Mouse (Mus musculus) spleen, adult 18-20 months (tissue): ENCODE measurements around the gene Hgd.

ENCODE experiments used
- DNase-seq, 2 experiments: peaks; one replicate each; pipeline ENCODE4 v3.0.0; 2022; ENCODE audit warnings: mixed read lengths in 2 of 2

Hgd gene

DNA sequence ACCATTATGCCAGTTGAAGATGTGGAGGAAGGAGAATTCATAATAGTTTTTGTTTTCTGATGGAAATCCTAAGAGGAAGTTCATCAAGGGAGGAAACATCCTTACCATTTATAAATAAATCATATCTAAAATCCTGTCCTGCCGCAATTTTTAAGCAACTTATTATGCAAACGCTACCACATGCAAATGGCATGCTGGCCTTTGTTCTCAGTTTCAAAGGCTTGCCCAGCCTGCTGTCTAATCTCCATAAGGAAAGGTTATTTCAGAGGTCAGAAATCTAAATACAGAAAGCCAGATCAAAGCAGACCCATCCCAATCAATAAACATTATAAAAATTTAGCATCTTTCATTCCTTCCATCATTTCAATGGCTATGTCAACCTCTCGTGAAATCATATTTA is 1.9 kb downstream of the Hgd start:
- no peak for DNase-seq

DNA sequence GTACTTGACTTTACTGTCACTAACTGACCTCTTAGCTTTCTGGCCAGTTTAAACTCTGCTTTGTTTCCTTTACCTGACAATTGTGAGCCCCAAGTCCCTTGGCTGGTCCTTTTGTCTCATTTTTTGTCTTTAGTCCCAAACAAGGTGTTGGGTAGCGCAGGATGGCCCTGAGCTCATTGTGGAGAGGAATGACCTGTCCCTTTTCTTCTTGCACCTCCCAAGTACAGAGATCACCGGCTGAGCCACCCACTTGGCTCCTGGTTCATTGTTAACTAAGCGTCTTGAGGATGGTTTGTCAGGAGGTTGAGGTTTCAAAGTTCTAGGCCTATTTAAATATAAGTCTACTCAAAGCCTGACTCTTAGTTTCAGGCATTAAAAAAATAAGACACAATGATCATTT is 3.4 kb downstream of the Hgd start:
- DNase-seq = no peak

- no peak for DNase-seq
Observed at GRCm38 (mm10) chr16:37583801-37584200, 3.8 kb downstream of the Hgd start.

DNA sequence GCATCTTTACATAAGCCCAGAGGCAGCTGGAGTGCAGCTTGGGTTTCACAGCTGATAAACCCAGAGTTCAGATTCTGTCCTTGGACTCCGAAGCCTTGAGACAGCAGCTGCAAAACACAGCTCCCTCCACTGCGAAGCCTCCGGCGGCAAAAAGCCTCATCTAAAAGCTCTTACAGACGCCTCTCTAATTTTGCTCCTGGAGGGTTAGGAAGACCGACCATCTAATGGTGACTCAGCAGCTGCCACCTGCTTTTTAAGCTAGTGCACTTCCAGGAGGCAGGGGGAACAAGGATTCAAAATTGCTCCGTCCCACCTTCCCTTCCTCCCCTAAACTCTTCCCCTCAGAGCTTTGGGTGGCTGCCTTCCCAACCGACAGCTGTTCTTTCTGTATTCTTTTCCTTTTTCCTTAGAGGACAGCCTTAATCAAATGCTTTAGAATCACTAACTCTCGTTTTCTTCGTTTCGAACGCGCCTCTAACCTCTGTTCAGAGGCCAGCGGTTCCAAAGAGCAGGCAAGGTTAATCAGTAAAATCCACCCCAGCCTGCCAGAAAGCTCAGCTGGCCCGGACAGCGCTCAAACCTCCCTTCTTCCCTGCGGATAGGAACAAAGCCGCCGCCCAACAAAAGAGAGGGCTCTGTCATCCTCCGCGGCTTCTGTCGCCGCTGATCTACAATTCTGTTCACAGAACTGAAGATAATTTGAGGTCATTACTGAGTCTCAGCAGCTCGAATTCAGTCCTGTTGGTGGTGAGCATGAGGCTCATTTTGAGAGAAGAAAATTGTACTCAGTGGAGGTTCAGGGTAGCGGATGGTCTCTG is 4.5 kb downstream of the Hgd start:
- no peak for DNase-seq

DNA sequence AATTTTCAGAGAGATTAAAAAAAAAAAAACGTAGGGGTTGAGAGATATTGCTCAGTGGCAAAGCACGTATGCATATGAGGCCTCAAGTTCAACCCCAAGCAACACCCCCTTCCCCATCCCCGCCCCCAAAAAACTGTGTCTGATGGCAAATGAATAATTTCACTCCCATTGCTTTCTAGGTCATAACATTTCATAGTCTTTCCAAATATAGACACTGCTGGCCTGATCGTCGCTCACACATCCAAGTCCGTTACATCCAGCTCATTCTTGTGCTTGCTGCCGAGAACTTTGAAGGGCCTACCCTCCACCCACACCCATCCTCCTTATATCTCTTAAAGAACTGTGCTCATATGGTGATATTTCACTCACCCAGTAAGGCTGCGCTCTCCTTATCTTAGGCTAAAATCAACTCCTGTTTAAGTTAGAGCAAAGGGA is 5.2 kb downstream of the Hgd start:
- DNase-seq = no peak

- DNase-seq = no peak
Observed at GRCm38 (mm10) chr16:37590921-37591320, 11.0 kb downstream of the Hgd start.

DNA sequence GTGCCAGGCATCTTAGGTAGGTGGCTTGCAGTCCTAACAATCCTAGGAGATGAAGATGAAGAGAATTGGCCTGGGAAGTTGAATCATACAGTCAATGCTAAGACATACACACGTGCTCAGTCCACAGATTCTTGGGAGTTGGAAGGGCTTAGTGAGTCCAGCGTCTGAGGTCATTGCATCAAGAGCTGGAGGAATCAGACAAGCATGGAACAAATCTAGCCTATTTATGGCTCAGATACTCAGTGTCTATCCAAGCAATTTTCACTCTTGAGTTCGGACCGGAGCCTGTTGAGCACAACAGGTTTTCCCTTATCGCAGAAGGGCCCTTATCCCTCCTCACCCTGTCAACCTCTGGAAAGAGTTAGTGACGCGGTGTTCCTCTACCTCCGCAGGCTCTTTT is 11.6 kb downstream of the Hgd start:
- no peak for DNase-seq

GRCm38 (mm10) chr16:37597412-37597811 is 17.5 kb downstream of the Hgd start:
- DNase-seq = no peak

GRCm38 (mm10) chr16:37598463-37598862 is 18.5 kb downstream of the Hgd start:
- no peak for DNase-seq

DNA sequence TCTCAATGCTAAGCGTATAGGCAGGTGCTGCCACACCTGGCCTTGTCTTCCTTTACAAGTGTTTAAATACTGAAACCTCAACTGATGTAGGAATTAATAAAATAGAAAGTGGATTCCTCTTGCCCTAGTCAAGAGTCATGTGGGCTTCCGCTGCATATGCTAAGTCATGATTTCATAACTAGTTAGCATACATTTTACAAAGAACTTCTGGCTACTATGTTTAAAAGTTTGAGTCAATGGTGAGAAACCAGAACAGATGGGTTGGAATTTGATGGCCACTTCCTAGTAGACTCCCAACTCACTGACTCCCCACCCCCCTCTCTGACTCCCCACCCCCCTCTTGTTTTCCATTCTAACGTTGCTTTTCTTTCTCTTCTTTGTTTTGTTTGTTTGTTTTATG is 19.4 kb downstream of the Hgd start:
- no peak for DNase-seq

DNA sequence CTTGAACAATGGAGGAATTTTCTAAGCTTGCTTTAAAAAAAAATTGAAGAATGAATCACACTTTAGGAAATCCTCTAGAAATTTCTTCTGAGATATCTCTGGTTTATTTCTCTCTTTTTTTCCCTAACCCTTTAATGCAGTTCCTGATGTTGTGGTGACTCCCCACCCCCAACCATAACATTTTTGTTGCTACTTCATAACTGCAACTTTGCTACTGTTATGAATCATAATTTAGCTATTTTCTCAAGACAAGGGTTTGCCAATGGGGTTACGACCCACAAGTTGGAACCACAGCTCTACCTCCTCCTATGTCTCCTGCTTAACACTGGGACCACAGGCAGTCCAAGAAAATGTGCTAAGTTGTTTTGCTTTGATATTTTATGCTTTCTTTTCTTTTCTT is 23.5 kb downstream of the Hgd start:
- no peak for DNase-seq

GRCm38 (mm10) chr16:37604243-37604642 is 24.3 kb downstream of the Hgd start:
- DNase-seq = no peak

GRCm38 (mm10) chr16:37610333-37610732 is 30.4 kb downstream of the Hgd start:
- no peak for DNase-seq

DNA sequence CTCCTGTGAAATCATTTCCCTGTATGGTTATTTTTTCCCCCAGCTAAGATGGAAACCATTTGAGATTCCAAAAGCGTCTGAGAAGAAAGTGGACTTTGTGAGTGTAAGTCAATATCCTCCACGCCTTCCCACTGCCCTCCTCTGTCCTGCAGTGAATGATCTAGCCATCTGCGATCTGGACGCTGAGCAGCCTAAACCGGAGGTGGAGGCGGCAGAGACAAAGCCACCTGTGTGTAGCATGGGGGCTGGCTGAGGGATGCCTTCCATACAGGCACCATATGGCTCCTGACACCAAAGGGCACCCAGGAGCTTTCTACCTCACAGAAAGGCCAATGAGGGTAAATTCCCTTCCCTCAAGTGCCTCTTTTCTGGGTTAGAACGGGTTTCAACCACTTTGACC is 31.1 kb downstream of the Hgd start:
- no peak for DNase-seq

- no peak for DNase-seq
Observed at GRCm38 (mm10) chr16:37612013-37612412, 32.1 kb downstream of the Hgd start.

- no peak for DNase-seq
Observed at GRCm38 (mm10) chr16:37614540-37614939, 34.6 kb downstream of the Hgd start.

DNA sequence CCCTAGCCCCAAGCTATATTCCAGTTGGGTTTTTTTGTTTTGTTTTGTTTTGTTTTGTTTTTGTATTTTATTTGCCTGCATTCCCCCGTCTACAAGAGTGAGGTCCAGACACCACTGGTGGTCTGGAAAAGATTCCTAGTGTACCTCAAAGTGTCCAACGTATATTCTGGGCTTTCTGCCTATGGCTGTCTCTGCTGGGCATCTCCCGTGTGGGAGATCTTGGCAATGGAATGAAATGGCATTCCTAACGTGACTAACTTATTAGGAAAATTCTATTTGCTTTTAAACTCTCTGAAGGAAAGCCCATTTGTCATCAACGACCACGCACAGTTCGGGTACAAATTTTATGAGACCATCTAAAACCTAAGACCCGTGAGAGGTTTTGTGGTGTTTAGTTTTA is 35.5 kb downstream of the Hgd start:
- no peak for DNase-seq

DNA sequence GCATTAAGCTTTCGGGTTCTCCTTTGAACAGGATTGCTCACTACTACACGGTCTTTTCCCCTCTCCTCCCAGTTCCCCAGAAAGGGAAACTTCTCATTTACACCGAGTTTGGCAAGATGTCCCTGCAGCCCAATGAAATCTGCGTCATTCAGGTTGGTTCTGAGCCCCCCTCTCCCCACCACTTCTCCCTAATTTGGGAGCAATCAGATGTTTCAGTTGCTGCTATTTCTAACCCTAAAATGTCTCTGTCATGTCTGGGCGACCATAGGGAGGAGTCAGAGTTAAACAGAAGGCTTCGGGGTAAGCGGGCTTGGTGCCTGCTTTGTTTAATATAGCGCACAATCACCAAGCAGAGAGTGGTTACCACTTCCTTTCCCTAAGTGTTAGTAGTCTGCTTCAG is 36.2 kb downstream of the Hgd start:
- DNase-seq = no peak

DNA sequence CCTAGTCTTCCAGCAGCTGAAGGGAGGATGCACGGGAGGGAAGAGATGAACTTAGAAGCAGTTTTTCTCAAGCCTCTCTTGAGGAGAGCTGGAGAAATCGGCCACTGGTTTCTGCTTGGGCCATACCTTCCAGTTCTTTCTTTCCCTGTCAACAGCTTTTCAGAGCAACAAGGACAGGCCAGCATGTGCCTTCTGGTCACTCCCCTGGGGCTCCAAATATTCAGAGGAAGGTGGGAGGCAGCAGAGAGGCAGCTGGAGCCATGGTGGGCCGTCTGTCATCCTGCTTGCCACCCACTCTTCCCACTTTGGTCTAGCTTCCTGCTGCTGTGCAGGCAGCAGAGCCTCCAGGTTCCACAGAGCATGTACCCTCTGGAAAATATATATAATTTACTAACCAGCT is 37.7 kb downstream of the Hgd start:
- DNase-seq = no peak

DNA sequence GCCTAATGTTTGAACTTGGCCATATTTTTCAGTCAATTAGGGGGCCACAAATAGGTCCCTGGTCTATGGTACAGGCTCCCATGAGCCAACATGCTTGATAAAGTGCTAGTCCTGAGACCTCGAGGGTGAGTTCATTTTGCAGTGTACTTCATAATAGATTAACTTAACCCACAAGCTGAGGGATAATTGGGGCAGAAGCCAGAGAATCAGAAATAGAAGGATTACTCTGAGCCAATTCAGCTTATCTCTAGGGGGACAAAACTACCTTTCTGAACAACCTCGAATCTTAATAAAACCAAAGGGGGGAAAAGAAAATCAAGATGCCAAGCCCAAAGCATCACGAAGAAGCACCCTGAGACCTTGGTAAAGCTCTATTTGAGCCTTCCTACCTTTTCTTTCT is 42.5 kb downstream of the Hgd start:
- DNase-seq = no peak

GRCm38 (mm10) chr16:37622919-37623318 is 43.0 kb downstream of the Hgd start:
- no peak for DNase-seq

DNA sequence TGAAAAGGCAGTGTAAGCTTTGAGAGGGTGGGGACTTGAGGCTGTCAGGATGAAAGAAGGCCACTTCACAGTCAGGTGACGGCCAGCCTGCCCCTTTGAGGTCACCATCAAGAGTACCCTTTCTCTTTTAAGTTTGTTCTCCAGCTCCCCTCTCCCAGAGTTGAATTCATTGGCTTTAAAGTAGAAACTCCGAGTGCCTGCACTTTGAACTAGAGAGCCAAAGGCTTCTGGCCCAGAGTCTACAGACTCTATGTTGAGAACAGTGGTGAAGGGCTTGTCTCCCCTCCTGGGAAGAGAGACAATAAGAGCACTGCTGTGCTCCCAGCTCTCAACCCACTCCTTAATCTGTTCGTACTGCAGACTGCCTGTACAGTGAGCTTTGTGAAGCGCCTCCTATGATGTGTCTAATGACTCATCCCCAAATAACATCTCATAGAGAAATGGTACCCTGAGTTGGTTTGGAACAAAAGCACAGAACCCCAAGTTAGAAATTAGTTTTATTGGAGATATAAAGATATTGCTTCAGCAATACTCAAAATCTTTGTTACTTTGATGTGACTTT is 46.5 kb downstream of the Hgd start:
- no peak for DNase-seq

GRCm38 (mm10) chr16:37628336-37628735 is 48.4 kb downstream of the Hgd start:
- DNase-seq = no peak

GRCm38 (mm10) chr16:37629011-37629410 is 49.1 kb downstream of the Hgd start:
- no peak for DNase-seq

- DNase-seq = no peak
Observed at GRCm38 (mm10) chr16:37634578-37634977, 54.6 kb downstream of the Hgd start.
